Mouse (Mus musculus) limb, embryonic 11.5 days (tissue): Measurements from ENCODE around the gene 1700025G04Rik. TPM values are rescaled to one million over a fixed set of nuclear protein-coding genes. Genes with fewer than 3 reads are reported as not detected.

Experiments used
- ATAC-seq: fragments of 200-750 bp; cut with Nextera tagmentation; 2 replicates; pipeline ENCODE4 v1.8.0; 2017; ENCODE audit warnings: low read depth; ENCODE audit not compliant: insufficient number of reproducible peaks, low FRiP score, low TSS enrichment
- DNase-seq: peaks from one replicate; pipeline ENCODE4 v3.0.0-alpha.2; 2015; ENCODE audit warnings: low spot score
- H3K27ac ChIP-seq: fragments of 300-500 bp; sonication (generic); replicated peaks from 2 replicates; pipeline ENCODE4 v1.5.1; 2014; ENCODE audit warnings: low read depth, mild to moderate bottlenecking, low read length
- H3K27me3 ChIP-seq: fragments of 300-500 bp; sonication (generic); 2 replicates; pipeline ENCODE4 v1.6.1; 2014; ENCODE audit warnings: mild to moderate bottlenecking, low read length, mixed read lengths; ENCODE audit not compliant: control insufficient read depth, insufficient read depth
- H3K36me3 ChIP-seq: fragments of 300-500 bp; sonication (generic); 2 replicates; pipeline ENCODE4 v1.6.1; 2014; ENCODE audit warnings: mild to moderate bottlenecking, low read length, moderate library complexity, mixed read lengths; ENCODE audit not compliant: control insufficient read depth, insufficient read depth
- H3K4me1 ChIP-seq: fragments of 300-500 bp; sonication (generic); 2 replicates; pipeline ENCODE4 v1.6.1; 2014; ENCODE audit warnings: low read length, mixed read lengths; ENCODE audit not compliant: control insufficient read depth, insufficient read depth
- H3K4me2 ChIP-seq: fragments of 300-500 bp; sonication (generic); 2 replicates; pipeline ENCODE4 v1.6.1; 2014; ENCODE audit warnings: low read depth, mild to moderate bottlenecking, moderate library complexity; ENCODE audit not compliant: severe bottlenecking
- H3K4me3 ChIP-seq: fragments of 300-500 bp; sonication (generic); 2 replicates; pipeline ENCODE4 v1.5.1; 2014; ENCODE audit warnings: low read depth, low read length
- H3K9ac ChIP-seq: fragments of 300-500 bp; sonication (generic); 2 replicates; pipeline ENCODE4 v1.6.1; 2014; ENCODE audit warnings: mild to moderate bottlenecking, low read length
- H3K9me3 ChIP-seq: fragments of 300-500 bp; sonication (generic); 2 replicates; pipeline ENCODE4 v1.6.1; 2016; ENCODE audit warnings: low read length; ENCODE audit not compliant: control insufficient read depth
- WGBS: fragments of 180-500 bp; shearing (Covaris S2); extraction: QIAGEN DNeasy Blood & Tissue Kit; methylation state at CpG from one replicate; pipeline ENCODE4 v1.1.7; 2014; 5-methylcytosine and 5-hydroxymethylcytosine counted together
- polyA plus RNA-seq: library from polyadenylated mRNA; unstranded; fragments of >200 nt; fragmentation: Nextera tagmentation; extraction: Ambion mirVana; gene quantifications from 2 replicates; pipeline ENCODE4 v1.2.1, GENCODE M21; 2014

The 1700025G04Rik gene
- polyA plus RNA-seq, 1 experiment from 2014 or later: 18.6 TPM

GRCm38 (mm10) chr1:152067919-152068318, 22.0 kb downstream of the 1700025G04Rik start:
- H3K36me3 ChIP-seq: no peaks in the 10 kb centered on the region
- no peak overlapping the region for H3K27ac ChIP-seq
- no peak overlapping the region for H3K9ac ChIP-seq
- no peak for DNase-seq
- H3K4me3 ChIP-seq: no peak overlapping the region
- no peaks in the 10 kb centered on the region for H3K27me3 ChIP-seq
- H3K4me1 ChIP-seq: 0 out of 2 replicates have a peak, but pooled peaks cover 2% of the 10 kb centered on the region
- no peak for ATAC-seq
- no peak overlapping the region for H3K4me2 ChIP-seq
- H3K9me3 ChIP-seq: no peaks in the 10 kb centered on the region

DNA sequence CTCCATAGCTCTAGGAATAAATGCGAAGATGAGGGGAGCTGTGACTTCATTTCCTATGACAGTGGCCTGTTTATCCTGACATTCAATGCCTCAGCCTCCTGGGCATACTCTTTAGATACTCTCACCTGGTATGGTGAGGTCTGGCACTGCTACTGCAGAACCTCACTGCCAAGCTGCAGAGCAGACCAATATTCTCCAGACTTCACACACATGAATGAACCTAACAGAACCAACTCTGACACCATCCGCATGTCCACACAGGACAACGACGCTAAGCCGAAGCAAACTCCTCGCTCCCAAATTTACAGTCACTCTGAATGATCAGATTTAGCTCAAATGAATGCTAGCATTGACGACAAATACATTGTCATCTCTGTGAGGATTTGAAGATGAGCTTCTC, 24.4 kb downstream of the 1700025G04Rik start:
- Histone ChIP-seq H3K9ac (no peak overlapping the region), H3K4me3 (no peak overlapping the region), H3K4me1 (no peaks in the 10 kb centered on the region), H3K36me3 (no peaks in the 10 kb centered on the region), H3K27ac (no peak overlapping the region), H3K9me3 (no peaks in the 10 kb centered on the region), H3K4me2 (no peak overlapping the region), H3K27me3 (no peaks in the 10 kb centered on the region)
- no peak for DNase-seq
- no peak for ATAC-seq
- WGBS: 96% methylated on average over 7 of the region's 7 CpGs

GRCm38 (mm10) chr1:152063357-152064145, 26.4 kb downstream of the 1700025G04Rik start:
- DNase-seq: no peak
- H3K36me3 ChIP-seq: no peaks in the 10 kb centered on the region
- no peaks in the 10 kb centered on the region for H3K9me3 ChIP-seq
- no peak overlapping the region for H3K9ac ChIP-seq
- no peak for ATAC-seq
- WGBS: 93% methylated on average over 11 of the region's 11 CpGs
- no peak overlapping the region for H3K4me3 ChIP-seq
- no peaks in the 10 kb centered on the region for H3K4me1 ChIP-seq
- H3K27ac ChIP-seq: no peak overlapping the region
- no peaks in the 10 kb centered on the region for H3K27me3 ChIP-seq
- H3K4me2 ChIP-seq: no peak overlapping the region

GRCm38 (mm10) chr1:152061745-152062144, 28.2 kb downstream of the 1700025G04Rik start:
- DNase-seq (no peak), ATAC-seq (no peak)
- Histone ChIP-seq H3K4me3 (no peak overlapping the region), H3K4me1 (no peaks in the 10 kb centered on the region), H3K27me3 (no peaks in the 10 kb centered on the region), H3K27ac (no peak overlapping the region), H3K9ac (no peak overlapping the region), H3K4me2 (no peak overlapping the region), H3K9me3 (no peaks in the 10 kb centered on the region), H3K36me3 (no peaks in the 10 kb centered on the region)
- WGBS: 90% methylated on average over 12 of the region's 12 CpGs

- no peaks in the 10 kb centered on the region for H3K9me3 ChIP-seq
- DNase-seq (no peak), ATAC-seq (no peak)
- whole genome bisulfite sequencing: 79% methylated on average over 3 of the region's 3 CpGs
- H3K4me1 ChIP-seq: no peaks in the 10 kb centered on the region
- no peak overlapping the region for H3K9ac ChIP-seq
- H3K27me3 ChIP-seq: no peaks in the 10 kb centered on the region
- no peaks in the 10 kb centered on the region for H3K36me3 ChIP-seq
- no peak overlapping the region for H3K4me2 ChIP-seq
- no peak overlapping the region for H3K27ac ChIP-seq
- H3K4me3 ChIP-seq: no peak overlapping the region
These were observed 29.7 kb downstream of the 1700025G04Rik start for GRCm38 (mm10) chr1:152060265-152060664.

GRCm38 (mm10) chr1:152058776-152059175, 31.1 kb downstream of the 1700025G04Rik start:
- ATAC-seq (no peak), DNase-seq (no peak)
- H3K4me2 ChIP-seq: no peak overlapping the region
- no peak overlapping the region for H3K27ac ChIP-seq
- 88% methylated on average over 3 of the region's 3 CpGs for WGBS
- no peak overlapping the region for H3K4me3 ChIP-seq
- H3K4me1 ChIP-seq: no peaks in the 10 kb centered on the region
- no peaks in the 10 kb centered on the region for H3K36me3 ChIP-seq
- no peaks in the 10 kb centered on the region for H3K9me3 ChIP-seq
- H3K9ac ChIP-seq: no peak overlapping the region
- H3K27me3 ChIP-seq: no peaks in the 10 kb centered on the region

- H3K4me1 ChIP-seq: no peaks in the 10 kb centered on the region
- WGBS: 61% methylated on average over 5 of the region's 5 CpGs
These were observed 36.8 kb downstream of the 1700025G04Rik start for GRCm38 (mm10) chr1:152053112-152053511.

GRCm38 (mm10) chr1:152051858-152052257, 38.1 kb downstream of the 1700025G04Rik start:
- Histone ChIP-seq H3K9me3 (no peaks in the 10 kb centered on the region), H3K4me2 (no peak overlapping the region), H3K9ac (no peak overlapping the region), H3K27ac (no peak overlapping the region), H3K4me3 (no peak overlapping the region), H3K4me1 (no peaks in the 10 kb centered on the region), H3K36me3 (no peaks in the 10 kb centered on the region), H3K27me3 (no peaks in the 10 kb centered on the region)
- ATAC-seq: no peak
- WGBS: 75% methylated on average over 9 of the region's 9 CpGs
- DNase-seq: no peak

More at GRCm38 (mm10) chr1:152053112-152053511, 36.8 kb downstream of the 1700025G04Rik start:
- Histone ChIP-seq H3K4me2 (no peak overlapping the region), H3K27ac (no peak overlapping the region), H3K4me3 (no peak overlapping the region), H3K9ac (no peak overlapping the region), H3K27me3 (no peaks in the 10 kb centered on the region), H3K36me3 (no peaks in the 10 kb centered on the region), H3K9me3 (no peaks in the 10 kb centered on the region)
- ATAC-seq (no peak), DNase-seq (no peak)

DNA sequence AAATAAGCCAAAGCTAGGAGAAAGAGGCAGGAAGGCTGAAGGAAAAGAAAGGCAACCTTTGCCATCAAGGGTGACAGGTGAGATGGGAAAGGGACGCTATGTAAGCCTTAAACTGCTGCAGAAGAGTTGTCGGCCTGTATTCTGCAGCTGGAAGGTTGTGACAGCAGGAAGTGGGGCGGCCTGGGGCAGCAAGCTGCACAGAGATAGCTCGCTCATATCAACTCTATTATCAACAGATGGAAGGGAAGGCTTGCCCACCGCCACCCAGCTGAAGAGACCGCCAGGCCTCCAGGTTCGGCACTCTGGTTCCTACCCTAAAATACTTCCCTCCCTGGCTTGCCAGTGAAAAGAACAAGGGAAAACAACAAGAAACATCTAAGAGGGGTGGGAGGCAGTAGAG, 39.9 kb downstream of the 1700025G04Rik start:
- 86% methylated on average over 7 of the region's 7 CpGs for WGBS

More for the DNA sequence above, 39.9 kb downstream of the 1700025G04Rik start:
- Histone ChIP-seq H3K27ac (no peak overlapping the region), H3K27me3 (no peaks in the 10 kb centered on the region), H3K4me2 (no peak overlapping the region), H3K4me1 (no peaks in the 10 kb centered on the region), H3K9ac (no peak overlapping the region), H3K36me3 (no peaks in the 10 kb centered on the region), H3K9me3 (no peaks in the 10 kb centered on the region), H3K4me3 (no peak overlapping the region)
- no peak for DNase-seq
- no peak for ATAC-seq
